Mouse (Mus musculus) kidney, postnatal 0 days (tissue): Measurements from ENCODE around the gene Ostf1. TPM values are rescaled to one million over a fixed set of nuclear protein-coding genes. Genes with fewer than 3 reads are reported as not detected.

ENCODE experiments used
- ATAC-seq: fragments of 200-750 bp; cut with Nextera tagmentation; replicated peaks from 2 replicates; pipeline ENCODE4 v1.8.0; 2017; ENCODE audit warnings: low read depth, moderate number of reproducible peaks, moderate TSS enrichment, moderate library complexity; ENCODE audit not compliant: low FRiP score
- DNase-seq: peaks from one replicate; pipeline ENCODE4 v3.0.0-alpha.2; 2016; ENCODE audit warnings: low spot score
- H3K27ac ChIP-seq: fragments of 300-500 bp; sonication (generic); 2 replicates; pipeline ENCODE4 v1.5.1; 2014; ENCODE audit warnings: mild to moderate bottlenecking
- H3K27me3 ChIP-seq: fragments of 300-500 bp; sonication (generic); 2 replicates; pipeline ENCODE4 v1.6.1; 2014; ENCODE audit warnings: low read length, mixed read lengths; ENCODE audit not compliant: insufficient read depth
- H3K36me3 ChIP-seq: fragments of 300-500 bp; sonication (generic); 2 replicates; pipeline ENCODE4 v1.6.1; 2014; ENCODE audit warnings: low read length, mixed read lengths; ENCODE audit not compliant: insufficient read depth
- H3K4me1 ChIP-seq: fragments of 300-500 bp; sonication (generic); replicated peaks from 2 replicates; pipeline ENCODE4 v1.6.1; 2014; ENCODE audit warnings: antibody characterized with exemption, low read length, mixed read lengths; ENCODE audit not compliant: insufficient read depth
- H3K4me2 ChIP-seq: fragments of 300-500 bp; sonication (generic); 2 replicates; pipeline ENCODE4 v1.6.1; 2014; ENCODE audit warnings: mild to moderate bottlenecking, low read length, moderate library complexity, mixed read lengths
- H3K4me3 ChIP-seq: fragments of 300-500 bp; sonication (generic); replicated peaks from 2 replicates; pipeline ENCODE4 v1.5.1; 2014; ENCODE audit warnings: low read depth, low read length
- H3K9ac ChIP-seq: fragments of 300-500 bp; sonication (generic); 2 replicates; pipeline ENCODE4 v1.6.1; 2014; ENCODE audit warnings: low read depth, low read length
- H3K9me3 ChIP-seq: fragments of 300-500 bp; sonication (generic); replicated peaks from 2 replicates; pipeline ENCODE4 v1.6.1; 2016; ENCODE audit warnings: low read length, inconsistent platforms, mixed read lengths
- CTCF ChIP-seq: IDR thresholded peaks from 2 replicates; pipeline ENCODE4 v1.5.1; 2016; ENCODE audit warnings: antibody characterized with exemption, low read depth, mild to moderate bottlenecking, moderate library complexity
- WGBS: fragments of 180-500 bp; shearing (Covaris S2); extraction: QIAGEN DNeasy Blood & Tissue Kit; methylation state at CpG from one replicate; pipeline ENCODE4 v1.1.7; 2014; 5-methylcytosine and 5-hydroxymethylcytosine counted together
- polyA plus RNA-seq: library from polyadenylated mRNA; unstranded; fragments of >200 nt; fragmentation: Nextera tagmentation; extraction: Ambion mirVana; gene quantifications from 2 replicates; pipeline ENCODE4 v1.2.1, GENCODE M21; 2015

The Ostf1 gene
- polyA plus RNA-seq, 1 experiment from 2014 or later = 191 TPM

GRCm38 (mm10) chr19:18647775-18648557 lies 16.3 kb upstream of the Ostf1 start:
- no peak for ATAC-seq
- TF ChIP-seq CTCF = no peak
- H3K4me1 ChIP-seq = no peaks in the 10 kb centered on the region
- H3K27ac ChIP-seq = no peak overlapping the region
- no peaks in the 10 kb centered on the region for H3K9me3 ChIP-seq
- H3K4me3 ChIP-seq = no peak overlapping the region
- no peak overlapping the region for H3K9ac ChIP-seq
- no peaks in the 10 kb centered on the region for H3K36me3 ChIP-seq
- H3K4me2 ChIP-seq = no peak overlapping the region
- no peak for DNase-seq
- 40% methylated on average over 9 of the region's 9 CpGs for WGBS
- no peaks in the 10 kb centered on the region for H3K27me3 ChIP-seq

GRCm38 (mm10) chr19:18646853-18647420 lies 15.3 kb upstream of the Ostf1 start:
- no peak overlapping the region for H3K4me2 ChIP-seq
- 46% methylated on average over 5 of the region's 5 CpGs for WGBS
- H3K27ac ChIP-seq = no peak overlapping the region
- no peaks in the 10 kb centered on the region for H3K4me1 ChIP-seq
- no peak for TF ChIP-seq CTCF
- H3K9ac ChIP-seq = no peak overlapping the region
- H3K4me3 ChIP-seq = no peak overlapping the region
- H3K27me3 ChIP-seq = no peaks in the 10 kb centered on the region
- no peaks in the 10 kb centered on the region; the same call in 1 of the 2 replicates for H3K36me3 ChIP-seq
- peak; percentile 10 for DNase-seq
- no peaks in the 10 kb centered on the region for H3K9me3 ChIP-seq
- no peak for ATAC-seq

GRCm38 (mm10) chr19:18646397-18646796 lies 14.8 kb upstream of the Ostf1 start:
- Histone ChIP-seq H3K4me1 (no peaks in the 10 kb centered on the region), H3K9me3 (no peaks in the 10 kb centered on the region), H3K36me3 (no peaks in the 10 kb centered on the region; the same call in 1 of the 2 replicates), H3K4me2 (no peak overlapping the region), H3K4me3 (no peak overlapping the region), H3K27me3 (no peaks in the 10 kb centered on the region), H3K9ac (no peak overlapping the region), H3K27ac (no peak overlapping the region)
- WGBS = 60% methylated on average over 3 of the region's 3 CpGs
- DNase-seq (no peak), ATAC-seq (no peak)
- no peak for TF ChIP-seq CTCF

GRCm38 (mm10) chr19:18644084-18644483 lies 12.5 kb upstream of the Ostf1 start:
- TF ChIP-seq CTCF = no peak
- no peak overlapping the region for H3K27ac ChIP-seq
- H3K4me2 ChIP-seq = no peak overlapping the region
- WGBS = 84% methylated on average over 6 of the region's 6 CpGs
- H3K4me3 ChIP-seq = no peak overlapping the region
- no peak overlapping the region for H3K9ac ChIP-seq
- H3K9me3 ChIP-seq = no peaks in the 10 kb centered on the region
- H3K36me3 ChIP-seq = no peaks in the 10 kb centered on the region; the same call in 1 of the 2 replicates
- H3K27me3 ChIP-seq = no peaks in the 10 kb centered on the region
- ATAC-seq (no peak), DNase-seq (no peak)
- no peaks in the 10 kb centered on the region for H3K4me1 ChIP-seq

- no peak for ATAC-seq
- no peaks in the 10 kb centered on the region; the same call in 1 of the 2 replicates for H3K36me3 ChIP-seq
- TF ChIP-seq CTCF = no peak
Observed at GRCm38 (mm10) chr19:18643411-18643810, 11.8 kb upstream of the Ostf1 start.

GRCm38 (mm10) chr19:18641001-18641400 lies 9.4 kb upstream of the Ostf1 start:
- no peak for DNase-seq
- no peak overlapping the region for H3K27ac ChIP-seq
- no peaks in the 10 kb centered on the region for H3K4me1 ChIP-seq
- no peaks in the 10 kb centered on the region for H3K27me3 ChIP-seq
- WGBS = 52% methylated on average over 4 of the region's 4 CpGs
- no peak overlapping the region for H3K9ac ChIP-seq
- H3K4me3 ChIP-seq = no peak overlapping the region
- TF ChIP-seq CTCF = no peak
- no peak overlapping the region for H3K4me2 ChIP-seq
- ATAC-seq = no peak
- no peaks in the 10 kb centered on the region for H3K9me3 ChIP-seq
- H3K36me3 ChIP-seq = no peaks in the 10 kb centered on the region; the same call in 1 of the 2 replicates

More at GRCm38 (mm10) chr19:18643411-18643810, 11.8 kb upstream of the Ostf1 start:
- H3K4me3 ChIP-seq = no peak overlapping the region
- H3K9me3 ChIP-seq = no peaks in the 10 kb centered on the region
- 58% methylated on average over 4 of the region's 4 CpGs for WGBS
- no peak overlapping the region for H3K9ac ChIP-seq
- no peaks in the 10 kb centered on the region for H3K4me1 ChIP-seq
- no peak overlapping the region for H3K4me2 ChIP-seq
- no peak overlapping the region for H3K27ac ChIP-seq
- H3K27me3 ChIP-seq = no peaks in the 10 kb centered on the region
- no peak for DNase-seq
